In the genomic region with DNA sequence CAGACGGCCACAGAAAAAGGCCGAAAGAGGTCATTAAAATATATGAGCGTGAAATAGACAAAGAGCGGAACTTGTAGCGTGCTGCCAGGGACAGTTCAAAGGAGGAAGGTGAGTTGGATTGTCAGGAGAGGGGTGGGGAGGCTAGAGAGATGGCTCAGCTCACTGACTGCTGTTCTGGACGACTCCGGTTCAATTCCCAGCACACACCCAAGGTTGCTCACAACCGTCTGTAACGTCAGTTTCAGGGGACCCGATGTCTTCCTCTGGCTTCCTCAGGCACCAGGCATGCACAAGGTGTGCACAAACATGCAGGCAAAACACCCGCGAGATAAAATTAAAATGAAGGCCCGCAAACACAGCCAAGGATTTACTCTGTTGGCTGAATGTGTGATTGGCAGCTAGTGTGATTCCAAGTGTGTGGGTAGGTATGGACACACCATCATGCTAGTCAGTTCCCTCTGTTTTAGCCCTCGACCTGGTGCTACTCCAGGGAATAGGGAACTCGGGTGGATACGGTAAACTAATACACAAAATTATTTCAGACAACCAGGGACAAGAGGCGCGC, we compare ENCODE assay signal across 9 mouse cellular contexts. TPM values are rescaled to one million over a fixed set of nuclear protein-coding genes. Genes with fewer than 3 reads are reported as not detected.
A peak's percentile ranks its signal among the peaks of the same experiment; 100 is the strongest.
DNase-seq lines count a peak whose midpoint lies in the region; ATAC-seq and TF ChIP-seq lines count a peak whose summit lies in the region.
"Had no signal": no experiment of that assay in that cellular context is flagged by ENCODE, and none has a peak within 500 bp of the region (broad histone marks: within the 10 kb centered on the region; RNA-seq: fewer than 3 reads in every experiment).

No protein-coding gene starts in this region.

- no peak for TF ChIP-seq EP300 in liver, embryonic 14.5 days (IDR thresholded peaks at IDR 0.05; ENCODE audit: low read depth)

- H3K4me2 ChIP-seq in neural tube, embryonic 11.5 days (ENCODE audit: low read depth): peak overlapping the region; percentile 70
- H3K4me2 ChIP-seq in forebrain, embryonic 12.5 days: peak overlapping the region; percentile 68
- H3K4me2 ChIP-seq in liver, embryonic 14.5 days (ENCODE audit: low read depth): peak overlapping the region; percentile 78

- H3K27me3 ChIP-seq in neural tube, embryonic 11.5 days (ENCODE audit: control insufficient read depth, insufficient read depth, low read length): no peaks in the 10 kb centered on the region
- no peaks in the 10 kb centered on the region for H3K27me3 ChIP-seq in forebrain, embryonic 12.5 days
- no peaks in the 10 kb centered on the region for H3K27me3 ChIP-seq in liver, embryonic 14.5 days (ENCODE audit: control insufficient read depth, insufficient read depth, low read length)

- peak overlapping the region; percentile 58 for H3K4me3 ChIP-seq in neural tube, embryonic 11.5 days (ENCODE audit: low read depth, low read length)
- H3K4me3 ChIP-seq in forebrain, embryonic 12.5 days (replicated peaks): peak overlapping the region; percentile 80
- H3K4me3 ChIP-seq in liver, embryonic 14.5 days (ENCODE audit: insufficient read depth in 1 of 2, low read depth in 2 of 2, low read length in 2 of 2): peak overlapping the region; percentile 61 to 68

- H3K36me3 ChIP-seq in neural tube, embryonic 11.5 days (ENCODE audit: control insufficient read depth, insufficient read depth, low read length): no peaks in the 10 kb centered on the region
- no peaks in the 10 kb centered on the region for H3K36me3 ChIP-seq in forebrain, embryonic 12.5 days (replicated peaks)
- H3K36me3 ChIP-seq in liver, embryonic 14.5 days (replicated peaks; ENCODE audit: control insufficient read depth, insufficient read depth, low read depth): no peaks in the 10 kb centered on the region

- no peak for TF ChIP-seq CTCF in liver, embryonic 14.5 days (IDR thresholded peaks at IDR 0.05; ENCODE audit: low read depth)

- ATAC-seq in cerebellum, adult (ENCODE audit: insufficient number of reproducible peaks, low FRiP score, low TSS enrichment): no peak
- ATAC-seq in neural tube, embryonic 11.5 days (ENCODE audit: insufficient read depth, low FRiP score, low TSS enrichment): peak; percentile 36; the same call in 1 of the 2 replicates
- peak; percentile 47; the same call in 1 of the 2 replicates for ATAC-seq in forebrain, embryonic 12.5 days (ENCODE audit: low FRiP score)
- no peak for ATAC-seq in liver, embryonic 14.5 days (ENCODE audit: insufficient read depth)

- WGBS in neural tube, embryonic 11.5 days: 62% methylated on average over 18 of the region's 18 CpGs
- WGBS in forebrain, embryonic 12.5 days: 57% methylated on average over 18 of the region's 18 CpGs
- 58% methylated on average over 18 of the region's 18 CpGs for WGBS in liver, embryonic 14.5 days (ENCODE audit: insufficient replicate concordance)

- peak; percentile 20 for DNase-seq in cerebellum, adult 11-12 months
- peak; percentile 20 for DNase-seq in neural tube, embryonic 11.5 days (ENCODE audit: low spot score)
- no peak for DNase-seq in neural tube, embryonic 10.5 days (ENCODE audit: extremely low spot score, low spot score)
- no peak for DNase-seq in liver, embryonic 14.5 days (ENCODE audit: low read depth in 3 of 3, low spot score in 3 of 3)
- peak; percentile 32 for DNase-seq in thymus, postnatal 4 days
- DNase-seq in gastrocnemius, adult 8-10 months (ENCODE audit: low spot score in 2 of 2): no peak

- no peak overlapping the region for H3K27ac ChIP-seq in neural tube, embryonic 11.5 days (ENCODE audit: low read depth, low read length)
- H3K27ac ChIP-seq in forebrain, embryonic 12.5 days: peak overlapping the region; percentile 86; the same call in 1 of the 2 replicates
- H3K27ac ChIP-seq in liver, embryonic 14.5 days: no peak overlapping the region

- H3K4me1 ChIP-seq in neural tube, embryonic 11.5 days (ENCODE audit: control insufficient read depth, insufficient read depth, low read length): no peaks in the 10 kb centered on the region
- peaks cover 7% of the 10 kb centered on the region; the same call in 1 of the 2 replicates for H3K4me1 ChIP-seq in forebrain, embryonic 12.5 days
- H3K4me1 ChIP-seq in liver, embryonic 14.5 days (replicated peaks; ENCODE audit: control insufficient read depth in 2 of 2, insufficient read depth in 2 of 2, low read length in 1 of 2): peaks cover 0 to 11% of the 10 kb centered on the region in 2 experiments; a peak in 3 of 4 replicates

- H3K9ac ChIP-seq in neural tube, embryonic 11.5 days (ENCODE audit: low read length): peak overlapping the region; percentile 83
- peak overlapping the region; percentile 82 for H3K9ac ChIP-seq in forebrain, embryonic 12.5 days
- no peak overlapping the region for H3K9ac ChIP-seq in liver, embryonic 14.5 days (replicated peaks)

- H3K9me3 ChIP-seq in neural tube, embryonic 11.5 days (ENCODE audit: control insufficient read depth, low read length): no peaks in the 10 kb centered on the region
- H3K9me3 ChIP-seq in forebrain, embryonic 12.5 days: no peaks in the 10 kb centered on the region
- H3K9me3 ChIP-seq in liver, embryonic 14.5 days (ENCODE audit: control insufficient read depth, low read length): no peaks in the 10 kb centered on the region

RNA-seq across cellular contexts. Expression of a gene that starts 1.0 kb away (rescaled TPM):
- polyA plus RNA-seq in neural tube, embryonic 11.5 days (2014; fragmentation: Nextera tagmentation; extraction: Ambion mirVana): 89.6 and 89.7 TPM in 2 replicates
- 110 and 111 TPM in 2 replicates for polyA plus RNA-seq in forebrain, embryonic 12.5 days (2016; fragmentation: Nextera tagmentation; extraction: Ambion mirVana)
- 8.8 and 10.7 TPM in 2 replicates for polyA plus RNA-seq in liver, embryonic 14.5 days (2012; rRNA removed)
- polyA plus RNA-seq in liver, embryonic 14.5 days (2014; fragmentation: Nextera tagmentation; extraction: Ambion mirVana): 30.2 and 30.9 TPM in 2 replicates
- total RNA-seq in gastrocnemius, adult 8-10 months (2022): 1 to 10 TPM; 4.6 to 5.6 (median 4.7) TPM

RNA-seq across cellular contexts. Expression of a gene that starts 32.9 kb away (rescaled TPM):
- polyA plus RNA-seq in neural tube, embryonic 11.5 days (2014; fragmentation: Nextera tagmentation; extraction: Ambion mirVana): 8.3 and 10.6 TPM in 2 replicates
- polyA plus RNA-seq in forebrain, embryonic 12.5 days (2016; fragmentation: Nextera tagmentation; extraction: Ambion mirVana): 6.7 and 8.2 TPM in 2 replicates
- not detected in 2 replicates for polyA plus RNA-seq in liver, embryonic 14.5 days (2012; rRNA removed)
- 4.4 and 5.1 TPM in 2 replicates for polyA plus RNA-seq in liver, embryonic 14.5 days (2014; fragmentation: Nextera tagmentation; extraction: Ambion mirVana)
- total RNA-seq in gastrocnemius, adult 8-10 months (2022): 1 to 10 TPM in 1 of 4 experiments, not detected in 3; 1.4 TPM
- total RNA-seq: hematopoietic stem cell, adult 5-6 weeks had no signal

RNA-seq across cellular contexts. Expression of a gene that starts 41.0 kb away (rescaled TPM):
- 7.8 and 7.9 TPM in 2 replicates for polyA plus RNA-seq in neural tube, embryonic 11.5 days (2014; fragmentation: Nextera tagmentation; extraction: Ambion mirVana)
- 5.2 and 8.5 TPM in 2 replicates for polyA plus RNA-seq in forebrain, embryonic 12.5 days (2016; fragmentation: Nextera tagmentation; extraction: Ambion mirVana)
- 1.4 and 2.4 TPM in 2 replicates for polyA plus RNA-seq in liver, embryonic 14.5 days (2012; rRNA removed)
- polyA plus RNA-seq in liver, embryonic 14.5 days (2014; fragmentation: Nextera tagmentation; extraction: Ambion mirVana): 5.4 and 7.1 TPM in 2 replicates
- 10 to 100 TPM; 10.1 to 13.0 (median 11.5) TPM for total RNA-seq in gastrocnemius, adult 8-10 months (2022)

RNA-seq across cellular contexts. Expression of a gene that starts 48.9 kb away (rescaled TPM):
- 14.7 and 16.1 TPM in 2 replicates for polyA plus RNA-seq in neural tube, embryonic 11.5 days (2014; fragmentation: Nextera tagmentation; extraction: Ambion mirVana)
- 10.0 and 10.5 TPM in 2 replicates for polyA plus RNA-seq in forebrain, embryonic 12.5 days (2016; fragmentation: Nextera tagmentation; extraction: Ambion mirVana)
- 6.2 and 11.1 TPM in 2 replicates for polyA plus RNA-seq in liver, embryonic 14.5 days (2012; rRNA removed)
- polyA plus RNA-seq in liver, embryonic 14.5 days (2014; fragmentation: Nextera tagmentation; extraction: Ambion mirVana): 14.8 and 16.0 TPM in 2 replicates
- under 1 TPM; 0.58 to 0.80 (median 0.73) TPM for total RNA-seq in gastrocnemius, adult 8-10 months (2022)

Comparison
In these comparisons a context has a peak if more than half of its experiments do, and no peak if none do; other contexts are left out.
1. DNase-seq: peak in cerebellum, adult 11-12 months (single experiment), neural tube, embryonic 11.5 days (single experiment) and thymus, postnatal 4 days (single experiment); none in neural tube, embryonic 10.5 days (single experiment), liver, embryonic 14.5 days (0 of 3) and gastrocnemius, adult 8-10 months (0 of 2).
2. ATAC-seq: peak in neural tube, embryonic 11.5 days (single experiment) and forebrain, embryonic 12.5 days (single experiment); none in cerebellum, adult (single experiment) and liver, embryonic 14.5 days (single experiment).
3. Peak in every context shown above with its lines, with median percentiles within 50 percentile points of each other: H3K4me2 ChIP-seq and H3K4me3 ChIP-seq.